Mouse (Mus musculus): ENCODE results near the gene Pigm. TPM values are rescaled to one million over a fixed set of nuclear protein-coding genes. Genes with fewer than 3 reads are reported as not detected.
A peak's percentile ranks its signal among the peaks of the same experiment; 100 is the strongest.

Gene Pigm
- polyA plus RNA-seq, 1 experiment from 2014 or later = 5.0 TPM

DNA sequence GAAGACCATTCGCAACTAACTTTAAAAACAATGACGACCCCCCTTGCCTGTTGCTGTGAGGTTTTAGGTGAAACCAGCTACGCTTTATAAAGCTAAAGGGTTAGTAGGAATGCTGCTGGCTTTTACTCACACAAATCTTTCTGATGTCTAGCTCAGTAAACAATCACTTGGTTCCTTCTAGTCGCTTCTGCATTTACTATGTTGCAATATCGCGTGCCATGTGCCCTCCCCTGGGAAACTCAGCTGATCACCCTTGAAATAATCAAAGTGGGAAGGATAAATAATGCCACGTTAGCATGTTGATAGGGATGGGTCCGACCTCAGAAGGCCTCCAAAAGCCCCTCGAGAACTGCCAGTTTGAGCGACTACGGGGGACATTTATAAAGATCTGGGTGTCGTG, 29.0 kb upstream of the Pigm start:
- no peak for ATAC-seq
- 85% methylated on average over 12 of the region's 12 CpGs for WGBS

DNA sequence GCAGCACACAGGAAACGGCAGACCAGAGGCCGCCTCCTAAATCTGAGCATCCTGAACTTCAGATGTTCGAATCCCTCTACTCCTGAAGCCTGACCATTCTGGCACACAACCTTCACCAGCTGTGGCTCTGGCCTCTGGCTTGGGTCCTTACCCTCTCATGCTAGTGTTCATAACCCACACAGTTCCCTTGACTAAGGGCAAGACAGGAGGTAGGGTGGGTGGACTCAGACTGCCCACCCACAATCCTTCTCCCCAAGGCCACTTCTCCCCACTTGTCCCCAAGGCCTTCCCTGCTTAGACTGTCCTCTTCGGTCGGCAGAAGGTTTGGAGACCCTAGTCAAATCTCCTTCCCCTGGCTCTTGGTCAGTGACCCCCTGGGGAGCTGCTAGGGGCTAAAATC, 26.8 kb upstream of the Pigm start:
- Histone ChIP-seq H3K27me3 (replicated peaks; ENCODE audit: control insufficient read depth, insufficient read depth, low read length) (peaks cover 9% of the 10 kb centered on the region; the same call in 1 of the 2 replicates), H3K9ac (ENCODE audit: low read depth, low read length) (no peak overlapping the region), H3K9me3 (ENCODE audit: control insufficient read depth, low read length) (no peaks in the 10 kb centered on the region), H3K36me3 (ENCODE audit: control insufficient read depth, insufficient read depth, low read length) (no peaks in the 10 kb centered on the region), H3K4me3 (ENCODE audit: low read length) (no peak overlapping the region), H3K4me1 (ENCODE audit: control insufficient read depth, insufficient read depth, low read length) (no peaks in the 10 kb centered on the region), H3K4me2 (ENCODE audit: low read depth, low read length) (no peak overlapping the region), H3K27ac (ENCODE audit: low read length) (no peak overlapping the region)
- ATAC-seq = no peak
- 70% methylated on average over 5 of the region's 5 CpGs for WGBS

More for the DNA sequence above, 29.0 kb upstream of the Pigm start:
- no peaks in the 10 kb centered on the region for H3K36me3 ChIP-seq (ENCODE audit: control insufficient read depth, insufficient read depth, low read length)
- H3K4me1 ChIP-seq (ENCODE audit: control insufficient read depth, insufficient read depth, low read length) = no peaks in the 10 kb centered on the region
- no peak overlapping the region for H3K9ac ChIP-seq (ENCODE audit: low read depth, low read length)
- no peaks in the 10 kb centered on the region for H3K9me3 ChIP-seq (ENCODE audit: control insufficient read depth, low read length)
- H3K27ac ChIP-seq (ENCODE audit: low read length) = no peak overlapping the region
- H3K27me3 ChIP-seq (replicated peaks; ENCODE audit: control insufficient read depth, insufficient read depth, low read length) = peaks cover 16% of the 10 kb centered on the region; the same call in 1 of the 2 replicates
- H3K4me3 ChIP-seq (ENCODE audit: low read length) = no peak overlapping the region
- H3K4me2 ChIP-seq (ENCODE audit: low read depth, low read length) = no peak overlapping the region

DNA sequence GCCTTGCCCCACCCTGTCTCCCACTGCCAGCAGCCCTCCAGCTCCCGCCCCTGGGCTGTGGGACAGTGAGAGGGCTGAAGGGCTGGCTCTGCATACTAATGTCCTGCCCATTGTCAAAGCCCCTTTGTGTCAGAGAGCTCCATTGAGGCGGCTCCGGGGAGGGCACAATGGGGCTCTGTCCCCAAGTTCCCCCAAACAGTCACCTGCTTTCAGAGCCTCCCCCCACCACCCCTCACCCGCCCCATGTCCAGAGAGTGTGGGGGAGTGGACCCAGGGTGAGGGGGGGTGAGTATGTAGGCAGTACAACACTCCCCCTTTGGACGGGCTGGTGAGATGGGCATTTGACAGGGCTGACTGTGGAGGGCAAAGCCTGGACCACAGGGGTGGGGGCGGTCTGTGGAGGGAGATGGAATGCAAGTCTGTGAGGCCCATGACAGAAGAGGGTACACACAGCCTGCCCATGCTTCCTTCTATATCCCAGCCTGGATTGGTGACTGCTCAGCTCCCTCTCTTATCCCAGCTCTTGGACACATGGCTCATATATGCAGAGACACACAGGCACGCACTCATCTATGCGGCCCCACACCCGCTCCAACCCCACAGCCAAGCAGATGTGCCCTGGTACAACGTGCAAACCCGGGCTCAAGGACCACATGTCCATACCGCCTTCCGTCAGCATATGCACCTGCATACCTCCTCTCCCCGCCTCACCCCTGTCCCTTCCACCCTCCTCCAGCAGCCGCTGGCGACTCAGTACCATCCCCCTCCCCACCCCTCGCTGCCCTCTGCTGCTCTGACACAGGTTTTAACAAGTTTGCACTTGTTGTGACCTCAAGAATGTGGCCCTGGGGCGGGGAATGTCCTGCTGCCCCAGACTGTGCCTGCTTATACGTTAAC, 26.2 kb upstream of the Pigm start:
- Histone ChIP-seq H3K4me2 (ENCODE audit: low read depth, low read length) (no peak overlapping the region), H3K27ac (ENCODE audit: low read length) (no peak overlapping the region), H3K4me1 (ENCODE audit: control insufficient read depth, insufficient read depth, low read length) (no peaks in the 10 kb centered on the region), H3K9me3 (ENCODE audit: control insufficient read depth, low read length) (no peaks in the 10 kb centered on the region), H3K36me3 (ENCODE audit: control insufficient read depth, insufficient read depth, low read length) (no peaks in the 10 kb centered on the region), H3K27me3 (replicated peaks; ENCODE audit: control insufficient read depth, insufficient read depth, low read length) (peaks cover 9% of the 10 kb centered on the region; the same call in 1 of the 2 replicates), H3K4me3 (ENCODE audit: low read length) (no peak overlapping the region), H3K9ac (ENCODE audit: low read depth, low read length) (no peak overlapping the region)
- WGBS = 22% methylated on average over 19 of the region's 19 CpGs
- peak; percentile 69 for ATAC-seq

DNA sequence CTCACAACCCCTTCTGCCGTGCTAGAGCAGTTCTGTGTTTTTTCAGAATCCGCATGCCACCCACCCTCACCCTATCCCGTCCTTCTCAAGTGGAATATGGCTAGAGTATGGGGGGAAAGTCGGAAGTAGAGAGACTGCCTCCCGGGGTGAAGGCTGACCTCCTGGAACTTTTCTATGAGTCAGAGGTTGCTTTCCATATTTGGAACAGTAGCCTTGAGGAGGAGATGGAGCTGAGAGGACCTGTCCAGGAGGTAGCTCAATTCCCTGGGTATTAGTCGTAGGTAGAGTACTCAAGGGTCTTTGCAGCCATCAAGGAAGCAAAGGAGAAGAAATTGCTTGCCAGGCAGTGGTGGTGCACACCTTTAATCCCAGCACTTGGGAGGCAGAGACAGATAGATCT, 24.3 kb upstream of the Pigm start:
- Histone ChIP-seq H3K4me1 (ENCODE audit: control insufficient read depth, insufficient read depth, low read length) (no peaks in the 10 kb centered on the region), H3K27me3 (replicated peaks; ENCODE audit: control insufficient read depth, insufficient read depth, low read length) (peaks cover 10% of the 10 kb centered on the region; the same call in 1 of the 2 replicates), H3K4me2 (ENCODE audit: low read depth, low read length) (no peak overlapping the region), H3K27ac (ENCODE audit: low read length) (no peak overlapping the region), H3K9me3 (ENCODE audit: control insufficient read depth, low read length) (no peaks in the 10 kb centered on the region), H3K9ac (ENCODE audit: low read depth, low read length) (no peak overlapping the region), H3K36me3 (ENCODE audit: control insufficient read depth, insufficient read depth, low read length) (no peaks in the 10 kb centered on the region), H3K4me3 (ENCODE audit: low read length) (no peak overlapping the region)
- 69% methylated on average over 6 of the region's 6 CpGs for WGBS
- ATAC-seq = no peak

DNA sequence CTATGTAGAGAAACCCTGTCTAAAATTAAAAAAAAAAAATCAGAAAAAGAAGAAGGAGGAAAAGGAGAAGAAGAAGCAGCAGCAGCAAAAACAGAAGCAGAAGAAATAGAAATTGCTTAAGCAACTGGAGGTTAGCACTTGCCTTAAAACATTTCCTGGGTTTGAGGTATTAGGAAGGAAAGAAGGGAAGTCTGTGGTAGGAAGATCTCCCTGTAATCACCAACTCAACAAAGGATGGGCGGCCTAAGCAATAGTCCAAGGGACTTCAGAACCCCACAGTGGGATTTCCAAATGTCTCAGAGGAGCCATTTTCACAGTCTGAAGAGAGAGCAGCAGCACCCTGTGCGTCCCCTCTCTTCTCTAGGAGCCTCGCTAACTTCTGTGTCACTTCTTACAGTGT, 23.9 kb upstream of the Pigm start:
- 75% methylated on average over 3 of the region's 3 CpGs for WGBS
- no peak overlapping the region for H3K27ac ChIP-seq (ENCODE audit: low read length)
- ATAC-seq = no peak

DNA sequence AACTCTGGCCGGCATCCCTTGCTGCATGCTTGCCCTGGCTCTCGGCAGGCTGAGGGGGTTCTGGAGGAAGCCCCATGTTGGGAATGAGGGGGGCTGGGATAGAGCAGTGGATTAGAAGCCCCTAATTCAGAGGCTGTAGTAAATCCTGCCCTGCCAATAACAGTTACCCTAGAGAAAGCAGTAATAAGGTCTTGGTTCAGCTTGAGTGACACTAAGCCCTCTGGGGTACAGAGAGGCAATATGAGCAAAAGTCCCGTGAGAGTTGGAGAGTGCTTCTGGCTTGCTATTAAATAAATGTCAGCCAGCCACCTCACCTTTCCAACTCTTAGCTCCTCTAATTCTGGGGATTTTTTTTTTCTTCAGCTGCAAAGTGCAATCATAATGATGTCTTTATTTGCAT, 21.0 kb upstream of the Pigm start:
- H3K9ac ChIP-seq (ENCODE audit: low read depth, low read length) = no peak overlapping the region
- no peak for ATAC-seq
- WGBS = 40% methylated on average over 3 of the region's 3 CpGs
- no peaks in the 10 kb centered on the region for H3K9me3 ChIP-seq (ENCODE audit: control insufficient read depth, low read length)
- no peaks in the 10 kb centered on the region for H3K36me3 ChIP-seq (ENCODE audit: control insufficient read depth, insufficient read depth, low read length)
- H3K27me3 ChIP-seq (replicated peaks; ENCODE audit: control insufficient read depth, insufficient read depth, low read length) = 0 out of 2 replicates have a peak, but pooled peaks cover 5% of the 10 kb centered on the region
- H3K27ac ChIP-seq (ENCODE audit: low read length) = no peak overlapping the region
- no peak overlapping the region for H3K4me2 ChIP-seq (ENCODE audit: low read depth, low read length)
- no peaks in the 10 kb centered on the region for H3K4me1 ChIP-seq (ENCODE audit: control insufficient read depth, insufficient read depth, low read length)
- no peak overlapping the region for H3K4me3 ChIP-seq (ENCODE audit: low read length)

More for the DNA sequence above, 23.9 kb upstream of the Pigm start:
- H3K4me1 ChIP-seq (ENCODE audit: control insufficient read depth, insufficient read depth, low read length) = no peaks in the 10 kb centered on the region
- no peaks in the 10 kb centered on the region for H3K36me3 ChIP-seq (ENCODE audit: control insufficient read depth, insufficient read depth, low read length)
- H3K9ac ChIP-seq (ENCODE audit: low read depth, low read length) = no peak overlapping the region
- no peaks in the 10 kb centered on the region for H3K9me3 ChIP-seq (ENCODE audit: control insufficient read depth, low read length)
- no peak overlapping the region for H3K4me3 ChIP-seq (ENCODE audit: low read length)
- H3K4me2 ChIP-seq (ENCODE audit: low read depth, low read length) = no peak overlapping the region
- peaks cover 11% of the 10 kb centered on the region; the same call in 1 of the 2 replicates for H3K27me3 ChIP-seq (replicated peaks; ENCODE audit: control insufficient read depth, insufficient read depth, low read length)

DNA sequence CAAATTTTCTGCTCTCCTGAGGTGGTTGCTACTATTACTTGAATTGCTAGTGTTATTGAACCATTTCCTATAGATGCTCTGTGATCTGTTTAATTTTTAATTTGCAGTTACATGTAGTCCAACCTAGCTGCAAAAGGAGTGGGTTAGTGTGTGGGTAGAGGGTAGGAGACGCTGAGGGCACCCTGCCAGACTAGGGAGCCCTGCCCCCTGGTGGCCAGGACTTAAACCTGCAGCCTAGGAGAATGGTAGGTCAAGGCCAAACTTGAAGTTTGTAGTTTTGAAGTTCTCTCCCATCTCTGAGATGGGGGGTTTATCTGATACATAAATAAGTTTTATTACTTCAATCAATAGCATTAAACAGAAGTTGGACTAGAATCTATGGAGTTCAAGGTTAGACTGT, 18.8 kb upstream of the Pigm start:
- Histone ChIP-seq H3K9me3 (ENCODE audit: control insufficient read depth, low read length) (no peaks in the 10 kb centered on the region), H3K4me1 (ENCODE audit: control insufficient read depth, insufficient read depth, low read length) (no peaks in the 10 kb centered on the region), H3K4me3 (ENCODE audit: low read length) (no peak overlapping the region), H3K27ac (ENCODE audit: low read length) (no peak overlapping the region), H3K36me3 (ENCODE audit: control insufficient read depth, insufficient read depth, low read length) (no peaks in the 10 kb centered on the region), H3K9ac (ENCODE audit: low read depth, low read length) (no peak overlapping the region), H3K4me2 (ENCODE audit: low read depth, low read length) (no peak overlapping the region), H3K27me3 (replicated peaks; ENCODE audit: control insufficient read depth, insufficient read depth, low read length) (0 out of 2 replicates have a peak, but pooled peaks cover 3% of the 10 kb centered on the region)
- 4% methylated on average over 1 of the region's 1 CpGs for WGBS
- 0 out of 2 replicates have a peak, but pooled peaks have one; percentile 48 for ATAC-seq

DNA sequence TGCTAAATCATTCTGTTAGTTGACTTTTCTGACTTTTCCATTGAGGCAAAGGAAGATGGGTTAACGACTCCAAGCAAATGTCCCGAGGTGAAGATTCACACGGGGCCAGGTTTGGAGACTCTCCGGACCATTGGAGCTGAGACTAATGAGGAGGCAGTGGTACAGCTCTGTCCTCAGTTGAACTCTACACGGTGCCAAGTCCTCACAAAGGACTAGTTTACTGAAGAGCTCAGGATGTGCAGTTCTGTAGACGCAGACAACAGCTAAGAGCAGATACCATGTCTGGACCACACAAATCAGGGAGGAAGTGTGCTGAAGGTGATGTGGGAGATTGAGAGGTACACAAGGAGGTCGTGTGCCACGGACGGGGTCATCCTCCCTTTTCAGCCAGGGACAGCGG, 18.0 kb upstream of the Pigm start:
- Histone ChIP-seq H3K36me3 (ENCODE audit: control insufficient read depth, insufficient read depth, low read length) (no peaks in the 10 kb centered on the region), H3K4me2 (ENCODE audit: low read depth, low read length) (no peak overlapping the region), H3K4me3 (ENCODE audit: low read length) (no peak overlapping the region), H3K9ac (ENCODE audit: low read depth, low read length) (no peak overlapping the region), H3K27ac (ENCODE audit: low read length) (no peak overlapping the region), H3K9me3 (ENCODE audit: control insufficient read depth, low read length) (no peaks in the 10 kb centered on the region), H3K27me3 (replicated peaks; ENCODE audit: control insufficient read depth, insufficient read depth, low read length) (0 out of 2 replicates have a peak, but pooled peaks cover 3% of the 10 kb centered on the region), H3K4me1 (ENCODE audit: control insufficient read depth, insufficient read depth, low read length) (no peaks in the 10 kb centered on the region)
- 77% methylated on average over 10 of the region's 10 CpGs for WGBS
- no peak for ATAC-seq

DNA sequence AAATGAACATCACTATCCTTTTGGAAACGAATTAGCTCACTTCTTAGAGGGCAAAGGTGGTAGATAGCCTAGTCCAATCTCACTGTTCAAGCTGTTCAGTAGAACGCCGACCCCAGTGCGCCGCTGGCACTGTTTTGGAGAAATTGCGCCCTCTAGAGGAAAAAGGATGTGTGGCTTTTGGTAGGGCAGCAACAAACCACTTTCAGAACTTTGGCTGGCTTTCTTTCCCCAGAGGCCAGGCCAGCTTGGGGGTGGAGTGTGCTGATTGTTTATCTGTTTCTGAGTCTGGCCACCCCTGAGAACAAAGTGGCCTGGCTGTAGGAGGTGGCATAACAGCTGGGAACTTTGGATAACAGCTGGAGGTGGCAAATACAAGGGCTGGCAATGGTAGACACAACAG, 11.7 kb upstream of the Pigm start:
- no peak overlapping the region for H3K9ac ChIP-seq (ENCODE audit: low read depth, low read length)
- H3K9me3 ChIP-seq (ENCODE audit: control insufficient read depth, low read length) = no peaks in the 10 kb centered on the region
- no peaks in the 10 kb centered on the region for H3K36me3 ChIP-seq (ENCODE audit: control insufficient read depth, insufficient read depth, low read length)
- no peak overlapping the region for H3K4me2 ChIP-seq (ENCODE audit: low read depth, low read length)
- H3K4me3 ChIP-seq (ENCODE audit: low read length) = no peak overlapping the region
- ATAC-seq = peak; percentile 46
- H3K27me3 ChIP-seq (replicated peaks; ENCODE audit: control insufficient read depth, insufficient read depth, low read length) = no peaks in the 10 kb centered on the region; the same call in 1 of the 2 replicates
- H3K4me1 ChIP-seq (ENCODE audit: control insufficient read depth, insufficient read depth, low read length) = no peaks in the 10 kb centered on the region
- H3K27ac ChIP-seq (ENCODE audit: low read length) = no peak overlapping the region
- 13% methylated on average over 6 of the region's 6 CpGs for WGBS

Measured in intestine, embryonic 16.5 days (tissue).